Mouse (Mus musculus) limb, embryonic 10.5 days (tissue): ENCODE results near the gene Klf13. TPM values are rescaled to one million over a fixed set of nuclear protein-coding genes. Genes with fewer than 3 reads are reported as not detected.

Source experiments
- DNase-seq: peaks from one replicate; pipeline ENCODE4 v3.0.0-alpha.2; 2017; ENCODE audit warnings: low spot score
- H3K27ac ChIP-seq: fragments of 300-500 bp; sonication (generic); 2 replicates; pipeline ENCODE4 v1.5.1; 2016; ENCODE audit warnings: mild to moderate bottlenecking
- H3K27me3 ChIP-seq: fragments of 300-500 bp; sonication (generic); 2 replicates; pipeline ENCODE4 v1.6.1; 2016; ENCODE audit warnings: low read depth, mild to moderate bottlenecking; ENCODE audit not compliant: poor library complexity, severe bottlenecking
- H3K36me3 ChIP-seq: fragments of 300-500 bp; sonication (generic); 2 replicates; pipeline ENCODE4 v1.6.1; 2016; ENCODE audit warnings: mild to moderate bottlenecking, moderate library complexity
- H3K4me1 ChIP-seq: fragments of 300-500 bp; sonication (generic); 2 replicates; pipeline ENCODE4 v1.6.1; 2016
- H3K4me3 ChIP-seq: fragments of 300-500 bp; sonication (generic); 2 replicates; pipeline ENCODE4 v1.5.1; 2016; ENCODE audit warnings: mild to moderate bottlenecking, moderate library complexity
- H3K9me3 ChIP-seq: fragments of 300-500 bp; sonication (generic); replicated peaks from 2 replicates; pipeline ENCODE4 v1.6.1; 2016; ENCODE audit warnings: mild to moderate bottlenecking
- WGBS: fragments of 180-500 bp; shearing (Covaris S2); methylation state at CpG from one replicate; pipeline ENCODE4 v1.1.7; 2016; 5-methylcytosine and 5-hydroxymethylcytosine counted together
- polyA plus RNA-seq: library from polyadenylated mRNA; unstranded; fragments of >200 nt; fragmentation: Nextera tagmentation; extraction: Ambion mirVana; gene quantifications from 2 replicates; pipeline ENCODE4 v1.2.1, GENCODE M21; 2016

Gene Klf13
- polyA plus RNA-seq, 1 experiment from 2014 or later: 17.9 TPM

- peaks cover 40% of the 10 kb centered on the region for H3K4me1 ChIP-seq
Observed at GRCm38 (mm10) chr7:63905642-63906041, 33.1 kb downstream of the Klf13 start.

GRCm38 (mm10) chr7:63905190-63905589 lies 33.5 kb downstream of the Klf13 start:
- H3K27ac ChIP-seq: no peak overlapping the region
- no peak for DNase-seq
- 90% methylated on average over 2 of the region's 2 CpGs for WGBS
- H3K27me3 ChIP-seq: no peaks in the 10 kb centered on the region
- no peaks in the 10 kb centered on the region for H3K36me3 ChIP-seq
- H3K9me3 ChIP-seq: no peaks in the 10 kb centered on the region
- peaks cover 35% of the 10 kb centered on the region for H3K4me1 ChIP-seq
- no peak overlapping the region for H3K4me3 ChIP-seq

More at GRCm38 (mm10) chr7:63905642-63906041, 33.1 kb downstream of the Klf13 start:
- DNase-seq: no peak
- Histone ChIP-seq H3K27ac (no peak overlapping the region), H3K36me3 (no peaks in the 10 kb centered on the region), H3K4me3 (no peak overlapping the region), H3K27me3 (no peaks in the 10 kb centered on the region), H3K9me3 (no peaks in the 10 kb centered on the region)
- 82% methylated on average over 5 of the region's 5 CpGs for WGBS

DNA sequence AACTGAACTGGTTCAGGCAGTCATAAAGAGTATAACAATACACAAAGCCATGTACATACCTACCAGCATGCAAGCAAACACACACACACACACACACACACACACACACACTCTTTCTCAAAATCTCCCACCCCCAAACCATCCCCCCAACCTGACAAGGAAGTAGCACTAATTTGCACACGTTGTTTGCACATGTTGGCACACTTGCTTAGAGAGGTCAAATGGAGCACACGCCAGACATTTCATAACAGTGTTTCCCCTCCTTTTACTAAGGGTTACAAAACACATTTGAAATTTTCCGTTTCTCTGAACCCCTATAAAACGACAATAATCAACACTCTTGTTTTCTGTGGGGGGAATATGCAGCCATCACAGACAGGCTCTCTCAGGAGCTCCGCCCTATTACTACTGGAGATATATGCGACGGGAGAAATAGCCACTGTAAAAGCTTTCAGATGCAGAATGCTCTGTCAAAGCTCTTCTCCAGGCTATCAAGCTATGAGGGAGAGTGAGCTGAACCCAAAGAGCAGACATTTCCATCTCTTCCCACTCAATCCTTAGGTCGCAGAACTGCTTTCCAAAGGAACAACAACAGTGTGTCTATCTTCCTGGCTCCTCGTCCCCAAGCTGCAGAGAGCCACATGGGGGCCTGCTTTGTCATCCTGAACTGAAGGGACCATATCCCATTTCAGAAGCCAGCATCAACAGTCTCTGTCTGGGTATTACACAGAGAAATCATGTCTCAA lies 34.9 kb downstream of the Klf13 start:
- H3K27ac ChIP-seq: 0 out of 2 replicates have a peak overlapping the region, but pooled peaks have one; percentile 73
- WGBS: 75% methylated on average over 9 of the region's 9 CpGs
- no peak for DNase-seq

GRCm38 (mm10) chr7:63902604-63903210 lies 36.0 kb downstream of the Klf13 start:
- peaks cover 17% of the 10 kb centered on the region for H3K4me1 ChIP-seq
- no peak for DNase-seq
- 53% methylated on average over 3 of the region's 3 CpGs for WGBS
- 0 out of 2 replicates have a peak, but pooled peaks cover 5% of the 10 kb centered on the region for H3K27me3 ChIP-seq
- no peaks in the 10 kb centered on the region for H3K36me3 ChIP-seq
- no peak overlapping the region for H3K4me3 ChIP-seq
- H3K9me3 ChIP-seq: no peaks in the 10 kb centered on the region
- H3K27ac ChIP-seq: peak overlapping the region; percentile 73

More for the DNA sequence above, 34.9 kb downstream of the Klf13 start:
- no peaks in the 10 kb centered on the region for H3K36me3 ChIP-seq
- H3K4me1 ChIP-seq: peaks cover 26% of the 10 kb centered on the region
- no peaks in the 10 kb centered on the region for H3K27me3 ChIP-seq
- no peak overlapping the region for H3K4me3 ChIP-seq
- no peaks in the 10 kb centered on the region for H3K9me3 ChIP-seq

- no peaks in the 10 kb centered on the region for H3K36me3 ChIP-seq
Observed at GRCm38 (mm10) chr7:63901942-63902341, 36.8 kb downstream of the Klf13 start.

GRCm38 (mm10) chr7:63901346-63901745 lies 37.4 kb downstream of the Klf13 start:
- Histone ChIP-seq H3K4me3 (no peak overlapping the region), H3K9me3 (no peaks in the 10 kb centered on the region), H3K36me3 (no peaks in the 10 kb centered on the region), H3K4me1 (peaks cover 30% of the 10 kb centered on the region), H3K27me3 (0 out of 2 replicates have a peak, but pooled peaks cover 6% of the 10 kb centered on the region), H3K27ac (no peak overlapping the region)
- DNase-seq: no peak
- 77% methylated on average over 11 of the region's 11 CpGs for WGBS

More at GRCm38 (mm10) chr7:63901942-63902341, 36.8 kb downstream of the Klf13 start:
- Histone ChIP-seq H3K27me3 (0 out of 2 replicates have a peak, but pooled peaks cover 6% of the 10 kb centered on the region), H3K9me3 (no peaks in the 10 kb centered on the region), H3K4me1 (peaks cover 24% of the 10 kb centered on the region), H3K4me3 (no peak overlapping the region), H3K27ac (no peak overlapping the region)
- WGBS: 68% methylated on average over 3 of the region's 3 CpGs
- DNase-seq: no peak

DNA sequence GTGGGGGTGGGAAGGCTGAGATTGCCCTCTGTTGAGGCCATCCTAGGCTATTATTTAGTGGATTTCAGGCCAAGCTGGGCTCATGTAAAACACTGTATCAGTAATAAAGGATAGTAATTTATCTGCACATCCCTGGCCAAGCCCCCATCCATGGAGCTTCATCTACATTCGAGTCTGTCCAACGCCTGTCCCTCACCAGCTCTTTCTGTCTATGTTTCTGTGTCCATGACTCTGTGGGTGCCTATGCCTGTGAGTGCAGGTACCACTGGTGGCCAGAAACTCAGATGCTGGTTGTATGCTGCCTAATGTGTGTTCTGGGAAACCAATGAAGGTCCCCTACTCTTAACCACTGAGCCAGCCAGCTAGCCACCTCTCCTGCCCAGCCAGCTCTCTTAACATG lies 38.3 kb downstream of the Klf13 start:
- no peak for DNase-seq
- Histone ChIP-seq H3K27ac (no peak overlapping the region), H3K9me3 (no peaks in the 10 kb centered on the region), H3K4me1 (peaks cover 33% of the 10 kb centered on the region), H3K4me3 (no peak overlapping the region), H3K36me3 (no peaks in the 10 kb centered on the region), H3K27me3 (0 out of 2 replicates have a peak, but pooled peaks cover 6% of the 10 kb centered on the region)
- 96% methylated on average over 2 of the region's 2 CpGs for WGBS

DNA sequence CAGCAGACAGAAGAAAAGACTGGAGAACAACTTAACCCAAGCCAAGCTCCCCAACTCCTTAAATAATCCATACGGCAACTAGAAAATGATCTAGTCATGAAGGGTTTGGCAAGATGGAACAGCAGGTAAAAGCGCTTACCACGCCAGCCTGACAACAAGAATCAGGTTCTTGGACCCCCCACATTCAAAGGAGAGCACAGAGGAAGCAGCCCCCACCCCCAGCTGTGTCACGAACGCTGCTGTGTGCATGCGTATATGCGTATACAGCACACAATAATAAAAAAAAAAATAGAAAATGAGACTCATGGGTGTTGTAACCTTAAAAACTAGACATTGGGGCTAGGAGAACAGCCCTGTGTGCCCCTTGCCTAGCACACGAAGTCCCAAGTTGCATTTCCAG lies 38.8 kb downstream of the Klf13 start:
- DNase-seq: no peak
- Histone ChIP-seq H3K27me3 (0 out of 2 replicates have a peak, but pooled peaks cover 6% of the 10 kb centered on the region), H3K27ac (no peak overlapping the region), H3K4me3 (no peak overlapping the region), H3K4me1 (peaks cover 33% of the 10 kb centered on the region), H3K9me3 (no peaks in the 10 kb centered on the region), H3K36me3 (no peaks in the 10 kb centered on the region)
- WGBS: 91% methylated on average over 8 of the region's 8 CpGs

DNA sequence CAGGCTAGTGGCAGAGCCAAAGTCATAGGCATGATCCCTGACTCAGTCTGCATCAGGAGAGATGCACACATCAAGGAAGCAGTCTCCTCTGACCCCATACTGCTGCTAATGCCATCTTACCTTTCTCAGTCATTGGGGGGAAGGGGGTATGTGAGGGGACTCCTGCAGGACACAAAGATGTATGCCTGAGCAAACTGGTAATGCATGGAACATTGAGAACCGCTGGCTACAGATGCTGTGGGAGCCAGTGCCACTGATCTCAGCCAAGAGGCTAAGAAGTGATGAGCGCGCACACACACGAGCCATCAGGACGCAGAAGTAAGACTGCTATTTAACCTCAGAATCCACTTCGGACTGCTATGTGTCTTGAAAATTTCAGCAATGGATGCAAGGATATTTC lies 40.5 kb downstream of the Klf13 start:
- 90% methylated on average over 6 of the region's 6 CpGs for WGBS
- H3K27ac ChIP-seq: no peak overlapping the region
- H3K4me1 ChIP-seq: peaks cover 23% of the 10 kb centered on the region
- no peak for DNase-seq
- no peaks in the 10 kb centered on the region for H3K36me3 ChIP-seq
- 0 out of 2 replicates have a peak, but pooled peaks cover 6% of the 10 kb centered on the region for H3K27me3 ChIP-seq
- no peaks in the 10 kb centered on the region for H3K9me3 ChIP-seq
- H3K4me3 ChIP-seq: no peak overlapping the region

DNA sequence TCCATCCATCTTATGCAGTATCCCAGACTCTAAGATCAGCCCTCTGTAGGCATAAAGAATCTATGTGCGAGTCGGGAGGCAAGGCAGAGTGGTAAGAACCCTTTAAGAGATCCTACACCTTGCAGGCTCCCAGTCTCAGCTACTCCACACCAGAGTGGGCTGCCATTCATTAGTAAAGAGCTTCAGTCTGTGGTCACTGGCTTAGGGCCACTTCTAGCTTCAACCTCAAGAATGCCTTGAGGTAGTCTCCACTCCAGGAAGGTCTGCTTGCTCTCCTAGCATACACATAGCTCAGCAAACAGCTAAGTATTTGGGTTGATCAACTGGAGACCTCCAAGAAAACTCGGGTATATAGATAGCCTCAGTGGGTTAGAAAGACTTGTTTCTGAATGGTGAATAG lies 41.1 kb downstream of the Klf13 start:
- Histone ChIP-seq H3K27me3 (0 out of 2 replicates have a peak, but pooled peaks cover 6% of the 10 kb centered on the region), H3K27ac (no peak overlapping the region), H3K4me1 (peaks cover 18% of the 10 kb centered on the region), H3K9me3 (no peaks in the 10 kb centered on the region), H3K36me3 (no peaks in the 10 kb centered on the region), H3K4me3 (no peak overlapping the region)
- no peak for DNase-seq
- WGBS: 54% methylated on average over 3 of the region's 3 CpGs

DNA sequence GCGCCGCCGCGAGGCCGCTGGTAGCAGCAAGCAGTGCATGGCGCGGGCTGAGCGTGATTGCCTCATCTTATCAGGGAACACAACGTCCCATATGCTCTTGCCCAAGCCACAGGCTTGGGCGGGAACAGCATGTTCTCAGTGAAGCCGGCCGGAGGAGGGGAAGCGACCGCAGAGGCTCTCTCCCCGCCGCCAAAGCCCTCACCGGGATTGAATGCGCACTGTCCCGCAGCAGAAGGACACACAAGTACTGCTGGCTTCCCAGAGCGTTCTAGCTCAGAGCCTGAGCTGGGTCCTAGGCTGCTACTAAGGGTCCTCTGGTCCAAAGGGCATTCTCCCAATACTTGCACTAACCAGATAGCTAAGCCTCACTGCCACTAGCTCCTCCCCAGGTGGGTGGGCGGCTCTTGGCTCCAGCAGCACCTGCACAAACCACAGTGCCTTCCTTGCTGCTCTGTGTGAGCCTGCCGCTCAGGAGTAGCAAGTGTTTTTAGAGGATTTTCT lies 41.7 kb downstream of the Klf13 start:
- Histone ChIP-seq H3K27ac (peak overlapping the region; percentile 76), H3K36me3 (no peaks in the 10 kb centered on the region), H3K4me1 (peaks cover 16% of the 10 kb centered on the region), H3K4me3 (peak overlapping the region; percentile 49), H3K27me3 (0 out of 2 replicates have a peak, but pooled peaks cover 6% of the 10 kb centered on the region), H3K9me3 (no peaks in the 10 kb centered on the region)
- DNase-seq: peak; percentile 80
- 2% methylated on average over 22 of the region's 22 CpGs for WGBS

DNA sequence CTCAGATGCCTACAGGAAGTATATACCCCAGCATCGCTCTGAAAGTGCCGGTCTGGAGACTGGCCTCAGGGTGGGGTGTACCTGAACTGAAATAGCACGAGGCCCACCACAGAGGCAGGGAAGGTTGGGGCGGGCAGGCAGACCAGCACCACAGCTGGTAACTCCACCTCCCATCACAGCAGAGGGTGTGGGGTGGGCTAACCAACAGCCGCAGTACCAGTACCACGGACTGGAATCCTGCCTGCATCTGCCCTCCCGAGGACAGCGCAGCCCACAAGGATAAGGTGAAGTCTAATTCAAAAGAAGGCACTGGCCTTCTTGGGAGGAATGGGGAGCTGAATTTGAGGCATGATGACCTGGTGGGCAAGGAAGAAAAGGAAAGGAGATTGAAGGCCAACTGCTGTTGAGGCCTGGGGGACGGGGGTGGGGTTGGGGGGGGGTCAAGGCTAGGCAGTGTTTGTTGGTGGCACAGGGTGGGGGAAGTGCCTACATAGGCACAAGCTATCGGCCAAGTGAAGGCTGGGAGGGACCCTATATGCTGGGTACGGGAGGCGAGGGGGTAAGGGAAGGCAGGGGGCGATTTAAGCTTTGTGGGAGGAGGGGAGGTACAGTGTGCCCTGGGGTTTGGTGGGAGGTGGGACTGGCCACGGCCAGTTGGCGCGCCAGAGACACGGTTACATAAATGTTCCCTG lies 42.3 kb downstream of the Klf13 start:
- Histone ChIP-seq H3K4me1 (peaks cover 16% of the 10 kb centered on the region), H3K36me3 (peaks cover 2% of the 10 kb centered on the region), H3K27me3 (0 out of 2 replicates have a peak, but pooled peaks cover 6% of the 10 kb centered on the region), H3K27ac (peak overlapping the region; percentile 76), H3K4me3 (peak overlapping the region; percentile 49), H3K9me3 (no peaks in the 10 kb centered on the region)
- WGBS: 21% methylated on average over 17 of the region's 17 CpGs
- no peak for DNase-seq
